Mouse (Mus musculus): ENCODE results near the gene Gpat3. TPM values are rescaled to one million over a fixed set of nuclear protein-coding genes. Genes with fewer than 3 reads are reported as not detected.
A peak's percentile ranks its signal among the peaks of the same experiment; 100 is the strongest.

The Gpat3 gene
- polyA plus RNA-seq, 1 experiment from 2014 or later: 1.6 TPM

GRCm38 (mm10) chr5:100917252-100917774 is 71.8 kb downstream of the Gpat3 start:
- no peak overlapping the region for H3K9ac ChIP-seq (ENCODE audit: low read length)
- H3K27me3 ChIP-seq (ENCODE audit: control insufficient read depth, insufficient read depth, low read depth, low read length): no peaks in the 10 kb centered on the region
- H3K27ac ChIP-seq (ENCODE audit: low read length): no peak overlapping the region
- no peaks in the 10 kb centered on the region for H3K4me1 ChIP-seq (replicated peaks; ENCODE audit: control insufficient read depth, insufficient read depth, low read length)
- H3K4me2 ChIP-seq (ENCODE audit: low read depth, low read length): no peak overlapping the region
- no peak overlapping the region for H3K4me3 ChIP-seq (ENCODE audit: low read length)
- ATAC-seq (ENCODE audit: low read depth): peak; percentile 34; the same call in 1 of the 2 replicates
- WGBS: 20% methylated on average over 15 of the region's 15 CpGs
- H3K9me3 ChIP-seq (ENCODE audit: control insufficient read depth, low read length): no peaks in the 10 kb centered on the region
- no peaks in the 10 kb centered on the region for H3K36me3 ChIP-seq (ENCODE audit: control insufficient read depth, insufficient read depth, low read length)

- no peak for ATAC-seq (ENCODE audit: low read depth)
- no peaks in the 10 kb centered on the region for H3K27me3 ChIP-seq (ENCODE audit: control insufficient read depth, insufficient read depth, low read depth, low read length)
- H3K4me1 ChIP-seq (replicated peaks; ENCODE audit: control insufficient read depth, insufficient read depth, low read length): no peaks in the 10 kb centered on the region
- no peaks in the 10 kb centered on the region for H3K36me3 ChIP-seq (ENCODE audit: control insufficient read depth, insufficient read depth, low read length)
- H3K9ac ChIP-seq (ENCODE audit: low read length): no peak overlapping the region
- no peak overlapping the region for H3K4me3 ChIP-seq (ENCODE audit: low read length)
- no peaks in the 10 kb centered on the region for H3K9me3 ChIP-seq (ENCODE audit: control insufficient read depth, low read length)
- 10% methylated on average over 9 of the region's 9 CpGs for WGBS
- no peak overlapping the region for H3K27ac ChIP-seq (ENCODE audit: low read length)
- H3K4me2 ChIP-seq (ENCODE audit: low read depth, low read length): no peak overlapping the region
Measured at GRCm38 (mm10) chr5:100919069-100919468, 73.6 kb downstream of the Gpat3 start.

- ATAC-seq (ENCODE audit: low read depth): no peak
- no peaks in the 10 kb centered on the region for H3K9me3 ChIP-seq (ENCODE audit: control insufficient read depth, low read length)
- no peaks in the 10 kb centered on the region for H3K4me1 ChIP-seq (replicated peaks; ENCODE audit: control insufficient read depth, insufficient read depth, low read length)
- 57% methylated on average over 2 of the region's 2 CpGs for WGBS
- no peak overlapping the region for H3K9ac ChIP-seq (ENCODE audit: low read length)
- no peak overlapping the region for H3K4me2 ChIP-seq (ENCODE audit: low read depth, low read length)
- H3K4me3 ChIP-seq (ENCODE audit: low read length): no peak overlapping the region
- H3K27ac ChIP-seq (ENCODE audit: low read length): no peak overlapping the region
- H3K36me3 ChIP-seq (ENCODE audit: control insufficient read depth, insufficient read depth, low read length): no peaks in the 10 kb centered on the region
- H3K27me3 ChIP-seq (ENCODE audit: control insufficient read depth, insufficient read depth, low read depth, low read length): no peaks in the 10 kb centered on the region
Measured at GRCm38 (mm10) chr5:100929698-100930097, 84.2 kb downstream of the Gpat3 start.

GRCm38 (mm10) chr5:100943716-100944115 is 98.2 kb downstream of the Gpat3 start:
- H3K4me1 ChIP-seq (replicated peaks; ENCODE audit: control insufficient read depth, insufficient read depth, low read length): no peaks in the 10 kb centered on the region
- H3K9ac ChIP-seq (ENCODE audit: low read length): no peak overlapping the region
- WGBS: 50% methylated on average over 11 of the region's 11 CpGs
- no peak overlapping the region for H3K27ac ChIP-seq (ENCODE audit: low read length)
- H3K27me3 ChIP-seq (ENCODE audit: control insufficient read depth, insufficient read depth, low read depth, low read length): no peaks in the 10 kb centered on the region
- H3K4me2 ChIP-seq (ENCODE audit: low read depth, low read length): no peak overlapping the region
- no peaks in the 10 kb centered on the region for H3K9me3 ChIP-seq (ENCODE audit: control insufficient read depth, low read length)
- no peaks in the 10 kb centered on the region for H3K36me3 ChIP-seq (ENCODE audit: control insufficient read depth, insufficient read depth, low read length)
- ATAC-seq (ENCODE audit: low read depth): no peak
- H3K4me3 ChIP-seq (ENCODE audit: low read length): no peak overlapping the region

DNA sequence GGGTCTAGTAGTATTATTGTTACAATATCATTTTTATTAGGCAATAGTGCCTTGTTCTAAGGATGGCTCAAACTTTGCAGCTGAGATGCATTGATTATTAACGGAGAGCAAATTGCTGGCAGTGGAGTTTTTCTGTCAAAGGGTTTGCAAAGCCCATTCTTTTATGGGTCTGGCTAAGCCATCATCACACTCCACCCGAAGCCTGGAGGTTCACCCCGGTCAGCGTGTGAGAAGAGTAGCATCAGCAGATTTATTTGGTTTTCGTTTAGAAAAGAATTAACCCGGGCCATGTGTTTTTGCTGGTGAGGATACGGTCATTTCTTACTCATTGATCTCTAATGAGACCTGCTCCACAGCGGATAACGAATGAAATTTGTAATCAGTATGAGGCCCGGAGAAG is 99.8 kb downstream of the Gpat3 start:
- H3K9me3 ChIP-seq (ENCODE audit: control insufficient read depth, low read length): no peaks in the 10 kb centered on the region
- no peaks in the 10 kb centered on the region for H3K27me3 ChIP-seq (ENCODE audit: control insufficient read depth, insufficient read depth, low read depth, low read length)
- 63% methylated on average over 10 of the region's 10 CpGs for WGBS
- H3K27ac ChIP-seq (ENCODE audit: low read length): no peak overlapping the region
- no peak for ATAC-seq (ENCODE audit: low read depth)
- no peak overlapping the region for H3K9ac ChIP-seq (ENCODE audit: low read length)
- H3K4me1 ChIP-seq (replicated peaks; ENCODE audit: control insufficient read depth, insufficient read depth, low read length): no peaks in the 10 kb centered on the region
- H3K4me3 ChIP-seq (ENCODE audit: low read length): no peak overlapping the region
- H3K4me2 ChIP-seq (ENCODE audit: low read depth, low read length): no peak overlapping the region
- H3K36me3 ChIP-seq (ENCODE audit: control insufficient read depth, insufficient read depth, low read length): no peaks in the 10 kb centered on the region

Other genes starting within 250 kb of the Gpat3 start
- 44.1 and 47.2 TPM in 2 replicates for gene Coq2, start 170.6 kb upstream of the Gpat3 start, polyA plus RNA-seq (2015; fragmentation: Nextera tagmentation; extraction: Ambion mirVana)
- gene Hpse, start 126.0 kb upstream of the Gpat3 start, polyA plus RNA-seq (2015; fragmentation: Nextera tagmentation; extraction: Ambion mirVana): 6.2 TPM in 2 replicates
- gene Helq, start 47.1 kb upstream of the Gpat3 start, polyA plus RNA-seq (2015; fragmentation: Nextera tagmentation; extraction: Ambion mirVana): 10.9 and 14.1 TPM in 2 replicates
- 154 and 158 TPM in 2 replicates for gene Mrps18c, start 47.1 kb upstream of the Gpat3 start, polyA plus RNA-seq (2015; fragmentation: Nextera tagmentation; extraction: Ambion mirVana)
- gene Abraxas1, start 24.7 kb upstream of the Gpat3 start, polyA plus RNA-seq (2015; fragmentation: Nextera tagmentation; extraction: Ambion mirVana): 32.2 and 33.0 TPM in 2 replicates